Mouse (Mus musculus): Measurements from ENCODE around the gene Olfr5.

The Olfr5 gene

GRCm38 (mm10) chr7:6486841-6487240, at the start of gene Olfr5:
TSS of gene Olfr5 (minus strand) at chr7:6486941.
- CTCF ChIA-PET, result no interaction called here

- CTCF ChIA-PET, result no interaction called here
Measured at GRCm38 (mm10) chr7:6526141-6526540, 39.4 kb upstream of the Olfr5 start.

GRCm38 (mm10) chr7:6525001-6525400, 38.3 kb upstream of the Olfr5 start:
- CTCF ChIA-PET, result no interaction called here

- CTCF ChIA-PET, result no interaction called here
Measured at GRCm38 (mm10) chr7:6522850-6523249, 36.1 kb upstream of the Olfr5 start, which contains the start of gene Olfr1349. TSS of gene Olfr1349 (minus strand) at chr7:6522950.

GRCm38 (mm10) chr7:6521666-6522065, 34.9 kb upstream of the Olfr5 start:
- CTCF ChIA-PET, result interaction anchor here (0.7 kb wide), 1 partner anchor 222 kb away, joined by 3 read pairs; no protein-coding TSS in a partner anchor

GRCm38 (mm10) chr7:6508648-6509047, 21.9 kb upstream of the Olfr5 start, which contains the start of gene Olfr1348:
TSS of gene Olfr1348 (minus strand) at chr7:6508748.
- CTCF ChIA-PET, result no interaction called here

- CTCF ChIA-PET, result no interaction called here
Measured at GRCm38 (mm10) chr7:6499655-6500054, 12.9 kb upstream of the Olfr5 start, which contains the start of gene Olfr1347. TSS of gene Olfr1347 (minus strand) at chr7:6499755.

- CTCF ChIA-PET, result interaction anchor here (0.6 kb wide), 1 partner anchor 267 kb away, joined by 12 read pairs; no protein-coding TSS in a partner anchor
Measured at GRCm38 (mm10) chr7:6477633-6478032, 9.1 kb downstream of the Olfr5 start.

- CTCF ChIA-PET, result no interaction called here
Measured at GRCm38 (mm10) chr7:6466951-6467350, 19.8 kb downstream of the Olfr5 start, which contains the start of gene Olfr1346. TSS of gene Olfr1346 (plus strand) at chr7:6467101.

GRCm38 (mm10) chr7:6456399-6456798, 30.3 kb downstream of the Olfr5 start:
- CTCF ChIA-PET, result no interaction called here

GRCm38 (mm10) chr7:6455868-6456267, 30.9 kb downstream of the Olfr5 start, which contains the start of gene Olfr1336:
TSS of gene Olfr1336 (plus strand) at chr7:6456168.
- CTCF ChIA-PET, result no interaction called here

- CTCF ChIA-PET, result no interaction called here
Measured at GRCm38 (mm10) chr7:6447771-6448170, 39.0 kb downstream of the Olfr5 start.

GRCm38 (mm10) chr7:6441173-6441572, 45.6 kb downstream of the Olfr5 start:
- CTCF ChIA-PET, result no interaction called here

GRCm38 (mm10) chr7:6438388-6438787, 48.4 kb downstream of the Olfr5 start, which contains the start of gene Olfr1344:
TSS of gene Olfr1344 (plus strand) at chr7:6438688.
- CTCF ChIA-PET, result no interaction called here

- CTCF ChIA-PET, result no interaction called here
Measured at GRCm38 (mm10) chr7:6430342-6430741, 56.4 kb downstream of the Olfr5 start.

GRCm38 (mm10) chr7:6429381-6429780, 57.4 kb downstream of the Olfr5 start:
- CTCF ChIA-PET, result no interaction called here
